Mouse (Mus musculus): ENCODE results near the gene Lekr1. TPM values are rescaled to one million over a fixed set of nuclear protein-coding genes. Genes with fewer than 3 reads are reported as not detected.

Lekr1 gene
- 0.09 and 0.38 TPM in 2 replicates for polyA plus RNA-seq (2012; ENCODE audit: low replicate concordance)

DNA sequence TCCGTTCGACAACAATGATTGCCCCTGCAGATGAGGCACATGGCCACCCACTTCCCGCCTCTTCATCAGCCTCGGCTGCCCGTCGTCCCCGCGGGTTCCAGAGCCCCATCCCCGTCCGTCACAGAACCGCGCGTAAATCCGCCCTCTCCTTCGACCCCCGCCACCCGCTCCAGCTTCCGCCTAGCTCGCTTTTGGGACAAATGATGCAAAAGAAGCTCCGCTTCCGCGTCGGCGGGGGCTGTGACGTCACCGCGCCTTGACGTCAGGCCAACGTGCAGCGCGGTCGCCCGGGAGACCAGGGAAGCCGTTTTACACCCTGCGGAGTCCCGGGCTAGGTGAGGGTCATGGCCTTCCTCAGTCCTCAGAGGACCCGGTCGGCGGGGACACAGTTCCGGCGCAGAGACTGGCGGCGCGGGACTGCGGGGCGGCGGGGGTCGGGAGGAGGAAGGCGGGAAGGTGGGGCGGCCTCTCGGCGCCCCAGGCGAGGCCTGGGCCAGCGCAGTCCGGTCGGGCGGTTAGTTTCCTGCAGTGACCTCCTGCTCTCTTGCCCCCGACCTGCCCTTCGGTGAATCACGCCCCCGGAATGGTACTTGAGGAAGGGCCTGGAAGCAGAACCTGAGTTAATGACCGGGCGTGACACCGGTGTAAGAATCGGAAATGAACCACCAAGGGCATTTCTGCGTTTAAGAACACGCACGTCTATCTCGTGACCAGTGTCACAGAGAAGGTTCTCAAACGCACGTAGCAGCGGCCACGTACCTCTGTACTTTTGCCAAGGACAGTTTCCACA lies at the start of gene Lekr1:
TSS of gene Lekr1 (plus strand) at position 252 of the 790 bp plus-strand sequence.

Other genes with a start within 250 kb of the Lekr1 start
- gene Tiparp, start 137.8 kb upstream of the Lekr1 start, polyA plus RNA-seq (2012; ENCODE audit: low replicate concordance) = 1.8 and 2.4 TPM in 2 replicates